Mouse (Mus musculus): ENCODE measurements at regions not wholly inside any gene's neighbourhood (a gene's known extent, or its start where the extent isn't known, plus 50 kb on each side); places are given as distances from the start of the nearest gene placed in this dataset.

DNA sequence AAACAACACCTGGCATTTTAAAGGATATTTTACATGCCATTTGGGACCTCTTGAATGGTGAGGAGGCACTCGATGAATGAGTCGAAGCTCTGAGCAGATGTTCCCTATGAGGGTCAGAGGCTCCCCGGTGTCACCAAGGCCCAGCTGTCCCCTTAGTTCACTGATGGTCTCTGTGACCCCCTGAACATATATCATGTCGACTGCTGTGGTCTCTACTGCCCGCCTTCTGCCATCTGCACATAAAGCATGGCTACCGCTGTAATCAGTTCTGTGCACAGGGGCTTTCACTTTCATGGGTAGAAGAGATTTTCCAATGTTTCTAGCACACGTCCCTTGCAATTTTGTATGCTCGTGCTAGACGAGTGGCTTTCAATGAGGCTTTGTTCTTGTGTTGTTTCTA, 607.8 kb downstream of the Plekhb2 start:
- no peak for TF ChIP-seq POLR2A (IDR thresholded peaks at IDR 0.05; ENCODE audit: low read depth, low read length)
- no peak for TF ChIP-seq CTCF (IDR thresholded peaks at IDR 0.05; ENCODE audit: extremely low read depth, insufficient read depth, insufficient read length, insufficient replicate concordance)
